Mouse (Mus musculus): ENCODE results near the gene Hspb3. TPM values are rescaled to one million over a fixed set of nuclear protein-coding genes. Genes with fewer than 3 reads are reported as not detected.

Hspb3 gene
- total RNA-seq, 2 experiments from 2014 or later, result 13.8 to 15.2 TPM

Other genes starting within 250 kb of the Hspb3 start
- gene Snx18, start 45.1 kb downstream of the Hspb3 start, total RNA-seq (2021), result 10 to 100 TPM; 21.4 to 21.8 TPM
- 1 to 10 TPM; 7.5 to 8.1 TPM for gene Arl15, start 130.8 kb upstream of the Hspb3 start, total RNA-seq (2021)